Mouse (Mus musculus): Measurements from ENCODE around the gene Rapgef6.
A peak's percentile ranks its signal among the peaks of the same experiment; 100 is the strongest.

Gene Rapgef6

DNA sequence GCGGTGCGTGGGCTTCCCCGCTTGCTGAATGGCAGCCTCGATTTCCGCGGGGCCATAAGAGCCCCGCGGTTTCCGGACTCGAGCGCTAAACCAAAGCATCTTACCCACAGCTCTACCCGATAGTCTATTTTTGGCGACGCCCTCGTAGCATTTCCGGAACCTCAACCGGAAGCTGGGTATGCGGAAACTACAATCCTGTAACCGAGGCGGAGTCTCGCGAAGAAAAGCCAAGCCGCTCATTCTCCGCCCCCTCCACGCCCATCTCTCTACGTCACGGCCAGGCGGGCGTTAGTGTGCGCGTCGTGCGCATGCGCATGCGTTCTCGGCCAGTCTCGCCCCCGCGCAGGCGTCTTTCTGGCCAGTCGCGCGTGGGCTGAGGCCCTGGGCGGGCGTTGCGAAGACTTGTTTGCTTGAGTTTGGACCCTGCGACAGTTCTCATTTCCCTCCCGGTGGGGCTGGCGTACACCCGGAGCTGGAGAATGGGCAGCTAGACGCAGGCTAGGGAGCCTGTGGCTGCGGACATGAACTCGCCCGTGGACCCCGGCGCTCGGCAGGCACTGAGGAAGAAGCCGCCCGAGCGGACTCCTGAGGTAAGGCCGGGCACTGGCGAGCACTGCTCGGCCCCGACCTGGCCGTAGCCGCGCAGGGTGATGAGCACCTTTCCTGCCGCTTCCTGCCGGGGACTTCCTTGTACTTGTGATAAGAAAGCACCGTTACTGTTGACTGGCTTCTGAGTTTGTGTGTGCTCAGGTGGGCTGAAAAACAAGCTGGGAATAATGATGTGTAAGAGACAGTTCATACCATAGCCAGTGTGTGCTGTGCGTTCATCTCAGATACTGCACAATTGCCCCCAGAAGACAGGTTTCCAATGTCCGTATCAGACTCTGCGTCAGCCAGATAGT lies at the start of gene Rapgef6:
Rapgef6 (plus strand) TSS at position 319 of the 902 bp plus-strand sequence.
- peak; percentile 99 for DNase-seq (ENCODE audit: low read depth, low spot score)

DNA sequence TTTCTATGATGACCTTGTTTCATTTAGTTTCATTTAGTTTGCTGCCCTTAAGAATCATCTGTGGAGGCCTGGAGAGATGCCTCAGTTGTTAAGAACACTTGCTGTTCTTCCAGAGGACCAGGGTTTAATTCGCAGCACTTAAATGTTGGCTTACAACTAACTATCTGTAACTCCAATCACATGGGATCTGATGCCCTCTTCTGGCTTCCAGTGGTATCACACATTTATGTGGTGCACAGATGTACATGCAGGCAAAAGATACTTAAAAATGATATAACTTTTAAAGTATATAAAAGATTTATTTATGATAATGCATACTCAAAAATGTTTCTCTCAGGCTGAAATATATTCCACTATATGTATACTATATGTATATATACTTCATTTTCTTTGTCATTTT lies 44.2 kb upstream of the Rapgef6 start:
- peak; percentile 74 for DNase-seq (ENCODE audit: low read depth, low spot score)

DNA sequence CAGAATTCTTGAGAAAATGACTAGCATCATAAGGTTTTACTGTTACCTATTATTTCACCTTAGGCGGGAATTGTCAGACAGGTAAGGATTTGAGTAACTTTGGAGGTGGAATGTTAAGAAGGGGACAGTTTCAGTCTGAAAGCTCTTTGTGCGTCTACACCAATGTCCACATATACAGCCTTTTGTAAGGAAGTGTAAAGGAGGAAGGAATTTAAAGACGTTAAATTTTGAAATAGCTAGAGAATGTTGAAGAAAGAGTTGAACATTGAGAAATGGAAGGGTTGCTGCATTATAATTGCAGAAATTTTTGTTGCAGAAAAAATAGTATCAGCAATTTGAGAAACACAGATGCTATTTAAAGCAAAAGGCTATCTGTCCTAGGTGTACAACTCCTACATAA lies 36.6 kb upstream of the Rapgef6 start:
- no peak for DNase-seq (ENCODE audit: low read depth, low spot score)

DNA sequence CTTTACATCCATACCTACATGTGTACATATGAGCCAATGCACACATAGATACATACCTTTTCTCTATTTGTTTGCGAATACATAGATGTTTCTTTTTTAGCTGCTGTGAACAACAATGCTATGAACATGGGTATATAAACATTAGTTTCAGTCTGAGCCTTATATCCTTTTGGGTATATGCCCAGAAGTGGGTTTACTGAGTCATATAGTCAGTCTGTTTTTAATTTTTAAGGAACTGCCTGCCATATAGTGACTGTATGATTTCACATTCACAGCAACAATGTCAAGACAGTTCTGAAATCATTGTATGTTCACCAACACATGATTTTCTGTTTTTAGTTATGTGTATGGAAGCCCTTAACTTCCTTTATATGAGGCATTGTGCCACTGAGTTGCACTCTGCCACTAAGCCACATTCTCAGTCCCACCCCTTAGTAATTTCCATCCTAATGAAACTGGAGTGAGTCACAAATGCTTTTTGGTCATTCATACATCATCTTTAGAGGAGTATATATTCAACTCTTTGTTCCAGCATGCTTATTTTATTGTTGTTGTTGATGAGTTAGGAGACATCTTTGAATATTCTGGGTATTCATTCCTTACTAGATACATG lies 30.6 kb upstream of the Rapgef6 start:
- DNase-seq (ENCODE audit: low read depth, low spot score), result peak; percentile 5

DNA sequence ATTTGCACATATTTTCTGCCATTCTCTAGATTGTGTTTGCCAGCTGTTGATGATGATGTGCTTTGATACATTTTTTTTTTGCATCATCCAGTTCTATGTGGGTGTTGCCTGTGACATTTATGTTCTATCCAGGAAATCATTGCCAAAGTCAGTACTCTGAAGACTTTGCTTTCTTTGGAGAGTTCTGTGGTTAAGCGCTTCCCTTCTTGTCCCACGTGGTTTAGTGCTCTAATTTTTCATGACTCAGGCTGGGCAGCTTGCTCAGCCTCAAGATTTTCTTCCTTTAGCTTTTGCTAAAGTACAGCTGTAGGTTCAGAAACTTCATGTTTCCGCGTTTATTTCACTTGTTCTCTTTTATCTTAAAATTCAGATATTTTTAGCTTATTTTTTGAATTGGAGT lies 30.1 kb upstream of the Rapgef6 start:
- DNase-seq (ENCODE audit: low read depth, low spot score), result peak; percentile 56

DNA sequence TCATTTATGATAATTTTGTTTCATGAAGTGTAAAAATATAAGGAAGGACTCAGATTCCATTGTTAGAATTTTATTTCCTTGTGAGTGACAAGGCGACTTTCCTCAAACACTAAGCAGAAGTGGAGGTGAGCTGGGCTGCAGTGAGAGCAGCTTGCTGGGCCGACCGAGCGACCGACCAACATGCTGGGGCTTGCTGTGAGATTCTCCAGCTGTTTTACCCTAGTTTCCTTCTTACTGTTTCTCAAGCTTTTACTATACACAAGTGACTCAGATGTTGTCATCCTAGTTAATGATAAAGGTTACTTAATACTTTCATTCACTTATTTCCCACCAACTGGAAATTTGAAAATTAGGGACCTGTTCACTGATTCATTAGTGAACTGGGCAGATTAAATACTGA lies 22.8 kb upstream of the Rapgef6 start:
- no peak for DNase-seq (ENCODE audit: low read depth, low spot score)

DNA sequence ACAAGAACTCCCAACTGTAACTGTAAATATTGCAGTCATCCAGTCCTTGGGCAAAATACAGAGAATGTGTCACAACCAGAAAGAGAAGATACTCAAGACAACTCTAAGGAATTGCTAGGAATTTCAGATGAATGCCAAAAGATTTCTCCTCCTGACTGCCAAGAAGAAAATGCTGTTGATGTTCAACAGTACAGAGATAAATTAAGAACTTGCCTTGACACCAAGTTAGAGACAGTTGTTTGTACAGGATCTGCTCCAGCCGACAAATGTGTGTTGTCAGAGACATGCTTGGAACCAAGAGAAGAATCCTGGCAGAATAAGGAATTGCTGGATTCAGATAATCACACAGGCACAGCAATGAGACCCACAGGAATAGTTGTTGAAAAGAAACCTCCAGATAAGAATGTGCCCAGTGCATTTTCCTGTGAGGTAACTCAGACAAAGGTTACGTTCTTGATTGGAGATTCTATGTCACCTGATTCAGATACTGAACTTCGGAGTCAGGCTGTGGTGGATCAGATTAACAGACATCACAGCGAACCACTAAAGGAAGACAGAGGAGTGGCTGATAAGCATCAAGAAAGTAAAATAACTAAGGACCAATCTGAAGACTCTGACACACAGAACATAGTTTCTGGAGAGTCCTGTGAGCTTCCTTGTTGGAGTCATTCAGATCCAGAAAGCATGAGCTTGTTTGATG lies 20.0 kb upstream of the Rapgef6 start:
- DNase-seq (ENCODE audit: low read depth, low spot score), result peak; percentile 53

DNA sequence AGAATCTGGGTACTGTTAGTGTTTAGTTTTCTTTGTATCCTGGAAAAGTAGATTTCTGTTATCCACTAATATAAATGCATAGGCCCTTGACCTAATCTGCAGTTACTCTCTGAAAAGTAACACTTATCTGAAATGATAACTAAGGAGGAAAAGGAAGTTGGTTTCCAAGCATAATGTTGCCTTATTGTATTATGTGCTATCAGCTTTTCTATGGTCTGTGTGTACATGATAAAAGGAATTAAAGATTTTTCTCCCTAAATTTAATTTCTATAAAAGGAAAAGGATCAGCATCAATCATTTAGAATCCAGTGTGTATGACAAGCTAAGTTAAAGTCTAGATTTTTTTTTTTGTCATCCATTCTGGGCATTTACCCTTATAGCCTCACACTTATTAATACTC lies 9.1 kb upstream of the Rapgef6 start:
- DNase-seq (ENCODE audit: low read depth, low spot score), result no peak

DNA sequence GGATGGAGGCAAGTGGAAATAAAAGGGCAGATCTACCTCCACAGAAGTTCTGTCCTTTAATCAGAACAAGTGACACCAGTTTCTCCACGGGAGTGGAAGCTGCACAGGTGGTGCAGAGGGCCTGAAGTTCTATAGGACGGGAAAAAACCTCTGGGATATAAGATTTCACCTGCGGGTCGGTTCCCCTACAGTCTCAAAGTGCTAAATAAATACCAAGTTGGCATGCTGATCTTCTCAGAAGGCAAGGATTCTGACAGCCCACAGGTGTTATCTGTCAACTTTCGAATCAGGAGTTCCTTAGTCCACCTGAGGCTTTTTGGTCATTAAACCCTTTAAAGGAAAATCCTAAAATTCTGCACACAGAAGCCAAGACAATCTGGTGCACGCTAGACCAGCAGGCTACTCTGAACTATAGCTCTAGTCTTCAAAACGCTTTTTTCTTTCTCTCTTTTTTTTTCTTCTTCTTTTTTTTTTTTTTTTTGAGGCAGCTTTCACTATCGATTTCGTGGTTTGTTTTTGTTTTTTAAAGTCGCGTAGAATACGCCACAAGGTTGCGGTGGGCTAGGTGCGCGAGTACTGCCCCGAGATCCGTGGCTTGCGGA lies 619 bp upstream of the Rapgef6 start:
- no peak for DNase-seq (ENCODE audit: low read depth, low spot score)

DNA sequence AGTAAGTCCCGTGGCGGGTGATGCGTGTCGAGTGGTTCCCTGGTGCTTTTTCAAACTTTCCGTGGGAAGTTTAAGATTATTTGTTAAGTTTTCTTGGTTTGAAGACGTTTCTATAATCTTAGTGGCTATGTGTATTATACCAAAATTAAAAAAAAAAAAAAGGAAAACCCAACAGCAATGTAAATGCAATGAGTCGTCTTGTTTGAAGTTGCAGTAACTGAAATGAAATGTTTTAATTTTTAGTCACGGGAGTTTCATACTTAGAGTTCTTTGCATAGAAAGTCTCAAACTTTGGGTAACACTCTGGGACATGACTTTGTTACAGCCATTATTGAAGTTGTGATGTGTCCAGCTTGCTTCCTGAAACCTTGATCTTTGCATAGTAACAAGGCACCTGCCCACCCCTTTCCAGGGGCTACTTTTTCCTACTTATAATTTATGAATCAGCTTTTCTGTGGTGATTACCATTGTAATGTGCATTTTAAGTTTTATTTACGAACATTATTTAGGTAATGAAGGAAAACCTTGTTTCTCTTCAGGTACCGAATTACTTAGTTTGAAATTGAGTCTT lies 869 bp downstream of the Rapgef6 start:
- peak; percentile 17 for DNase-seq (ENCODE audit: low read depth, low spot score)

DNA sequence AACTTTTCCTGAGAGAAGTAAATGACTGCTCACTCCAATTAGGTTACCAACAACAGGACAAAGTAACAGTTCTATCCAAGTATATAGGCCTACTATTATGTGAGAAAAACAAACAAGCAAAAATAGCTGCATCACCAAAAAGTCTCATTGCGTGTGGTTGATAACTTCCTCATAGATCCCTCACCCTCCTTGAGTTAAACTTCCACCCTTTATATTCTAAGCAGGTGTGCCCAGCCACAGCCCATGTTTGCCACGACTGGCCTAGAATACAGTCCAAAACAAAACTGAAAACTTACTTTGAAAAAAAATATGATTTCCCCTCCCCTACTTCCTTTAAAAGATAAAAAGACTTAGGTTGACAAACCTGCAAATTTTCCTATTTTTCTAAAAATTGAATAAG lies 5.4 kb downstream of the Rapgef6 start:
- DNase-seq (ENCODE audit: low read depth, low spot score), result peak; percentile 23

DNA sequence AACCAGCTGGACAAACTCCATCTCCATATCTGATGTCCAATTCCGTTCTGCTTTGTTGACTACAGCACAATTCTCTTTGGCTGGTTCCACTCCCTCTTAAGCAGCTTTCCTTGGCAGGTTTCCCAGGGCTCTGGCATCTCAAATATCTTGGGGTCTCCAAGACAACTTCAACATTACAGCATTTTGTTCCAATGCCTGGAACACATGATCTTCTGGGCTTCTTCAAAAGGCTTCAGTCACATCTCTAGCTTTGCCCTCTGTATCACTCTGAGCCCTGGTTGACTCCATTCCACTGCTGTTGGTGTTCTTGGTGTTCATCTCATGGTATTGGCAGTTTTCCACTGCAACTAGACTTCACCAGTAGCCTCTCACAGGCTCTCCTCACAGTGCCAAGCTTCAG lies 7.7 kb downstream of the Rapgef6 start:
- DNase-seq (ENCODE audit: low read depth, low spot score), result no peak

DNA sequence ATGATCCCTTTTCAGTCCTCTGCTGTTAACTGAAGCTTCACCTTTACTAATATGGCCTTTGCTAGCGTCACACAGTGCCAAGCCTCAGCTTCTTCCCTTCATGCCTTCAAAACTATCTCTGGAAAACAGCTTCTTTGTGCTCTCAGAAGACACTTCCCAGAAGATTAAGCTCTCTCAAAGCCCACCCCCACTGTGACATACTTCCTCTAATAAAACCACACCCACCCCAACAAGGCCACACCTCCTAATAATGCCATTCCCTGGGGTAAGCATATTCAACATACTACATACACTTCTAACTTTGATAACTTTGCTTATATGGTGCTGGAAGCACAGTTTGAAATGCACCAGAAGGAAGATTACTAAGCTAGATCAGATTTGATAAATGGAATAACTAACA lies 8.3 kb downstream of the Rapgef6 start:
- no peak for DNase-seq (ENCODE audit: low read depth, low spot score)

DNA sequence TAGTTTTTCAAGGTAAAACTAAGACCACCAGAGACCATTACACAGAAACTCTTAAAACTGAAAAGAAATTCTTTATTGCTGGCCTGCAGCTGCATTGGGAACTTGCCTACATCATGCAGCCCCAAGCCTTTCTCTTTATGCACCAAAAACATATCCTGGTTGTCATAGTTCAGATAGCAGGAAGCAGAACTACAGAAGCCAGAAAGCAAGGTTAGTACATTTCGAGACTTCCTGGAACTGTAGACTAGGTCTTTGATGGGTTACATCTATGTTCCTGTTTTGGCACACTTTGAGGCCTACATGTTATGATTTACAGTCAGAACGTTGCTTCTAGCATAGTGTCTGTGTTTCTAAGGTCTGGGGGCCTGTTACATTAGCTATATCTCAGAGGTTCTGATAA lies 11.2 kb downstream of the Rapgef6 start:
- DNase-seq (ENCODE audit: low read depth, low spot score), result peak; percentile 72

DNA sequence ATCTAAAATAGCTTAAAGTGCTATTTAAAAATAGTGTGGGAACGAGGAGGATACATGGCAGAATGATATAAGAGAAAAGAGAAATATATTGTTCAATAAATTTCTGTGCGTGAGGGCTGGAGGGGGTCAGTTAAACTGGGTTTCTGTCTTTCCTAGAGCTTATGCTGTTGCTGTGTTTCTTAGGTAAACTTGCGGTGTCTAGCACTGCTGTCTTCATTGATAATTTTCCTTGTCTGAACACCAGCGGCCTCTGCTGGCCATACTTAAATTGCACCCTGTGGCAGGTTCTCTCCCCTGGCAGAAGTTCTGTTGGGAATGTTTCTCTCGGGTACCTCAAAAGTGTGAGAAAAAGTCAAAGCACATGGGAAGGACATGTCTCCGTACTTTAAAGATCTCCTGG lies 12.2 kb downstream of the Rapgef6 start:
- peak; percentile 86 for DNase-seq (ENCODE audit: low read depth, low spot score)

DNA sequence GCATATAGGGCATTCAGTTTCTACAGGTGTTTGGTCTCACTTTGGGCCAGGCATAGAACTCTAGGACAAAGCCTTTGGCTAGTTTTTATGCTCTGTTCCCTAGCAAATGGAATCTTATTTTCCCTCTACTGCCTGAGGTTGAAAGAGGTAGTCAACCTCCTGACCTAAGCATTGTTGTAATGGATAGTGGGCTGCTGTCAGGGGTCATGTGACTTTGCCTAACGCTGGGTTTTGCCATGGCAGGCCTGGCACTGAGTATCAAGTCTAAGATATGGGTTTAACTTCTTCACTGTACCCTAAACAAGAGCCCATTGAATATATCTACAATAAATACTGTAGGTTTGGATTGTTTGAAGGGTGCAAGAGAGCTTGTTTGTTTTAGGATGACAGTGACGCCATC lies 16.4 kb downstream of the Rapgef6 start:
- no peak for DNase-seq (ENCODE audit: low read depth, low spot score)

DNA sequence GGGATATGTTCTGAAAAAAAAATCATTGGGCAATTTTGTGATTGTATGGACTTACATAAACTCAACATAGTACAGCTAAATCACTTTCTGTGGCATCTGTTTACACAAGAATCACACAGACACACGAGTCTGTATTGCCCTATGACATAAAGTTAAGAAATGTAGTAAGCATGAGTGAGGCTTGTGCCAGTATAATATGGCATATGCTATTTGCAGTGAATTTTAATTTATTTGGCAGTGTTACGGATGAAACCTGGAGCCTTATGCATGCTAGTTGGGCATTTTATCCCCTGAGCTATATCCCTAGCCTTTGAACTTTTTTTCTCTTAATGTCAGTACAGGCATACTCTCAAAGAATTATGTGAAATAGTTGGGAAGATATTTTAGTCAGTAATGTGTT lies 16.8 kb downstream of the Rapgef6 start:
- DNase-seq (ENCODE audit: low read depth, low spot score), result no peak

DNA sequence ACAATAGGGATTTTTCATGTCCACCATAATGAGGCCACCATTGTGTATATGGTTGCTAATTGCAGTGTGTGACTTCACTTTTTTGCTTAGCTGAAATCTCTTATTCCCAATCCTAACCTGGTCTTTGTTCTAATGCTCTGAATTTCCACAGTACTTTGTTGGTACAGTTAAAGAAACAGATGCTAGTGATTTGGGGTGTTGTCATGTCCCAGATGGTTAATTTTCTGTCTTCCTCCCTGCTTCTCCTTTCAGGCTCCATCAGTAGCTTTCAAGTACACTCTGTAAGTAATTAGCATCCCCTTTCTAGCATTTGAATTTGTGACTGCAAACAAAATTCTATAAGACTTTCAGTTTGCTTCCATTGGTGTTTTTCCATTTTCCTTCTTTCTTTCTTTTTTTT lies 17.7 kb downstream of the Rapgef6 start:
- no peak for DNase-seq (ENCODE audit: low read depth, low spot score)

DNA sequence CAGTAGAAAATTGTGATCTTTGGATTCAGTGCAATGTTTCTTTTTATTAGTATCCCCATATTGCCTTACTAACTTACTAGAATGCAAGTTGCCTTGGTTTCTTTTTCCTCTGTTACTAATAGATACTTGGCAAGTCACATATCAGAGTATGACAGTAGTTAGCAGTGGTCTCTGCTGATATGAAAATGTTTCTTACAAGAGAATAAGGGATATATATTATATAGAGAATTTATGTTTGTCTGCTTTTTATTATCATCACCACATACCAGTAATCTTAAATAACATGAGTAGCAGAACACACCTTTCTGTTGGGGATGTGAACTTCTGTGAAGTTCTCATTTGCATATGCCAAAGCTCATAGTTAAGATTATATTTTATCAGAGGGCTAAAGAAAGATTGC lies 19.8 kb downstream of the Rapgef6 start:
- DNase-seq (ENCODE audit: low read depth, low spot score), result no peak

DNA sequence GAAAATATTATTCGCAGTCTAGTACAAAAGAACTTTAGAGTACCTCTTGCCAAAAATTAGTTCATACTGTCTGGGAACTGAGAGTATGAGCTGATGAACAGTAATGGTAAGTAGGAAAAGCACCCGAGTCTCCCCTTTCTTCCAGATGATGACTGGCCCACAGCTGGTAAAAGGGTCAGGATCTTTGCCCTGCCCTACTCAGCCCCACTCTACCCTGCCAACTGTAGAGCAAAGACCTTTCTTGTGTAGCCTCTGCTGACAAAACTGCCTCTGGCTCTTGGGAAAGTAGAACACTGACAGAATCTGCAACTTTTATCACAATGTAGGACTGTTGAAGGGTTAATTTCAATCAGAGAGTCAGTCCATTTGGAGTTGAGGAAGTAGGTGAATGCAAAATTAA lies 32.3 kb downstream of the Rapgef6 start:
- no peak for DNase-seq (ENCODE audit: low read depth, low spot score)

DNA sequence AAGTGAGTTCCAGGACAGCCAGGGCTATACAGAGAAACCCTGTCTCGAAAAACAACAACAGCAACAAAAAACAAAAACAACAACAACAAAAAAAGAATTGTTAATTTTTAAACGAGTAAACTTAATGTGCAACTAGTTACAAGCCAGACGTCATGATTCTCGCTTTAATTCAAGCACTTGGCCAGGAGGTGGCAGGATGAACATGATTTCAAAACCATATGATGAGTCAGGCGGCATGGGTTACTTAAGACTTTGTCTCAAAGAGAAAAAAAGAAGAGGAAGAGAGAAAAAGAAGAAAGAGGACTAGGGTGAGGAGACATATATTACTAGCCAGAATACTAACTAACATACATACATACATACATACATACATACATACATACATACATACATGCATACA lies 40.1 kb downstream of the Rapgef6 start:
- peak; percentile 84 for DNase-seq (ENCODE audit: low read depth, low spot score)

DNA sequence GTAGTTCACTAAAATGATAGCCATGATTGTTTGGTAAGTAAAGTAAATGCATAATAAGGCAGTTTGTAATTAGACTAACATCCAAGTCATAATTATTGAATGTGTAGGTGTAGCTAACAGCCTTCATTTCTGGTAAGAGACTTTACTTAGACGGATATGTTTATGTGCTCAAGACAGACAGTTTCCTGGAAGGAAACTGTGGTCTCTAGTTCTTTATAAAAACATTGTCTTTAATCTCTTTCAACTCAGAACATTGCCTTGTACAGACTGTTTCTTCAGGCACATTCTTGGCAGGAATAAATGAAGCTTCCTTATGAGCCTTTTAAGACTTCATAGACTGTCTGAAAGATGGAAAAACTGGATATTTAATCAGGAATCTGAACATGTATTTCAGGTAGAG lies 45.3 kb downstream of the Rapgef6 start:
- peak; percentile 69 for DNase-seq (ENCODE audit: low read depth, low spot score)
